Mouse (Mus musculus) MEL (cell line): ENCODE data around the gene Plet1. TPM values are rescaled to one million over a fixed set of nuclear protein-coding genes. Genes with fewer than 3 reads are reported as not detected.

Experiments
- DNase-seq: peaks from one replicate; pipeline ENCODE4 v3.0.0; 2011; ENCODE audit warnings: low read depth, low spot score
- H3K27ac ChIP-seq: 2 replicates; pipeline ENCODE4 v1.5.1; 2012; ENCODE audit warnings: low read depth, mild to moderate bottlenecking, control low read depth, low read length, moderate library complexity; ENCODE audit not compliant: control insufficient read depth
- H3K27me3 ChIP-seq, 2 experiments: fragments of 150-350 bp in 1 of 2; sonication (generic) in 1 of 2; 2 replicates each; pipeline ENCODE4 v1.6.1; 2012; ENCODE audit warnings: low read length in 2 of 2, mild to moderate bottlenecking in 2 of 2, improper control_type of control experiment in 1 of 2, moderate library complexity in 1 of 2; ENCODE audit not compliant: insufficient read depth in 2 of 2, control insufficient read depth in 1 of 2
- H3K36me3 ChIP-seq, 2 experiments: 2 replicates each; pipeline ENCODE4 v1.6.1; 2012 to 2014; ENCODE audit warnings: low read length in 2 of 2, improper control_type of control experiment in 1 of 2, inconsistent platforms in 1 of 2, mild to moderate bottlenecking in 1 of 2; ENCODE audit not compliant: insufficient read depth in 2 of 2, control insufficient read depth in 1 of 2
- H3K4me1 ChIP-seq, 2 experiments: fragments of 150-350 bp in 1 of 2; sonication (generic) in 1 of 2; 2 replicates each; pipeline ENCODE4 v1.6.1; 2012; ENCODE audit warnings: low read length in 2 of 2, improper control_type of control experiment in 1 of 2, mild to moderate bottlenecking in 1 of 2; ENCODE audit not compliant: insufficient read depth in 2 of 2, control insufficient read depth in 1 of 2
- H3K4me3 ChIP-seq, 2 experiments: fragments of 150-350 bp in 1 of 2; sonication (generic) in 1 of 2; 2 replicates each; pipeline ENCODE4 v1.5.1; 2012; ENCODE audit warnings: low read depth in 2 of 2, low read length in 2 of 2, mild to moderate bottlenecking in 2 of 2, moderate library complexity in 2 of 2, control low read depth in 1 of 2, improper control_type of control experiment in 1 of 2; ENCODE audit not compliant: control insufficient read depth in 1 of 2, insufficient read depth in 1 of 2
- H3K79me2 ChIP-seq: 2 replicates; pipeline ENCODE4 v1.6.1; 2012; ENCODE audit warnings: mild to moderate bottlenecking, low read length, moderate library complexity; ENCODE audit not compliant: control insufficient read depth, poor library complexity, insufficient read depth
- H3K9ac ChIP-seq: 2 replicates; pipeline ENCODE4 v1.6.1; 2012; ENCODE audit warnings: low read depth, mild to moderate bottlenecking, control low read depth, low read length, moderate library complexity; ENCODE audit not compliant: control insufficient read depth, poor library complexity, severe bottlenecking
- H3K9me3 ChIP-seq: fragments of 150-350 bp; sonication (generic); replicated peaks from 2 replicates; pipeline ENCODE4 v1.6.1; 2012; ENCODE audit warnings: mild to moderate bottlenecking, low read length, improper control_type of control experiment, moderate library complexity; ENCODE audit not compliant: insufficient read depth
- BHLHE40 ChIP-seq: IDR thresholded peaks from 2 replicates; pipeline ENCODE4 v1.6.1; 2012; ENCODE audit warnings: low read depth, mild to moderate bottlenecking, inconsistent platforms, low read length, improper control_type of control experiment, borderline replicate concordance
- CTCF ChIP-seq, 3 experiments: IDR thresholded peaks in 2 of 3; conservative IDR thresholded peaks in 1 of 3; 2 replicates each; pipeline ENCODE4 v1.5.1; 2011 to 2012; ENCODE audit warnings: low read length in 3 of 3, low read depth in 2 of 3, mild to moderate bottlenecking in 2 of 3, improper control_type of control experiment in 1 of 3, inconsistent platforms in 1 of 3, mixed read lengths in 1 of 3, moderate library complexity in 1 of 3; ENCODE audit not compliant: control insufficient read depth in 1 of 3, insufficient read depth in 1 of 3, poor library complexity in 1 of 3, severe bottlenecking in 1 of 3
- E2F4 ChIP-seq: IDR thresholded peaks from 2 replicates; pipeline ENCODE4 v1.6.1; 2011; ENCODE audit warnings: low read depth, low read length, improper control_type of control experiment, borderline replicate concordance
- ELF1 ChIP-seq: IDR thresholded peaks from 2 replicates; pipeline ENCODE4 v1.6.1; 2014; ENCODE audit warnings: low read depth, mild to moderate bottlenecking, inconsistent platforms, low read length, improper control_type of control experiment, moderate library complexity
- EP300 ChIP-seq, 2 experiments: IDR thresholded peaks; 2 replicates each; pipeline ENCODE4 v1.6.1; 2011; ENCODE audit warnings: improper control_type of control experiment in 2 of 2, low read length in 2 of 2, low read depth in 1 of 2, mild to moderate bottlenecking in 1 of 2
- MAFK ChIP-seq: IDR thresholded peaks from 2 replicates; pipeline ENCODE4 v1.6.1; 2011; ENCODE audit warnings: low read depth, mild to moderate bottlenecking, low read length, improper control_type of control experiment, borderline replicate concordance
- MAX ChIP-seq: IDR thresholded peaks from 2 replicates; pipeline ENCODE4 v1.6.1; 2011; ENCODE audit warnings: low read length, improper control_type of control experiment
- MEF2A ChIP-seq: IDR thresholded peaks from 2 replicates; pipeline ENCODE4 v1.6.1; 2014; ENCODE audit warnings: low read depth, mild to moderate bottlenecking, inconsistent platforms, low read length, improper control_type of control experiment; ENCODE audit not compliant: poor library complexity, insufficient replicate concordance, severe bottlenecking; ENCODE audit errors: extremely low read depth
- MXI1 ChIP-seq: IDR thresholded peaks from 2 replicates; pipeline ENCODE4 v1.6.1; 2011; ENCODE audit warnings: mild to moderate bottlenecking, low read depth, low read length, improper control_type of control experiment
- MYB ChIP-seq: IDR thresholded peaks from 2 replicates; pipeline ENCODE4 v1.6.1; 2011; ENCODE audit warnings: mild to moderate bottlenecking, low read depth, low read length, improper control_type of control experiment
- MYC ChIP-seq: IDR thresholded peaks from 2 replicates; pipeline ENCODE4 v1.6.1; 2011; ENCODE audit warnings: low read depth, mild to moderate bottlenecking, low read length, improper control_type of control experiment, moderate library complexity
- NRF1 ChIP-seq: IDR thresholded peaks from 2 replicates; pipeline ENCODE4 v1.6.1; 2014; ENCODE audit warnings: low read depth, mild to moderate bottlenecking, inconsistent platforms, low read length, improper control_type of control experiment, moderate library complexity; ENCODE audit not compliant: poor library complexity, insufficient read depth, severe bottlenecking
- POLR2A ChIP-seq, 2 experiments: IDR thresholded peaks; 2 replicates each; pipeline ENCODE4 v1.6.1; 2011 to 2012; ENCODE audit warnings: low read length in 2 of 2, mild to moderate bottlenecking in 2 of 2, control low read depth in 1 of 2, improper control_type of control experiment in 1 of 2, low read depth in 1 of 2, moderate library complexity in 1 of 2; ENCODE audit not compliant: control insufficient read depth in 1 of 2, insufficient read depth in 1 of 2, poor library complexity in 1 of 2
- POLR2AphosphoS5 ChIP-seq: IDR thresholded peaks from 2 replicates; pipeline ENCODE4 v1.6.1; 2012; ENCODE audit warnings: low read depth, borderline replicate concordance, mild to moderate bottlenecking, inconsistent platforms, low read length, moderate library complexity, mixed read lengths
- RCOR1 ChIP-seq: IDR thresholded peaks from 2 replicates; pipeline ENCODE4 v1.6.1; 2012; ENCODE audit warnings: low read depth, mild to moderate bottlenecking, inconsistent platforms, low read length, improper control_type of control experiment
- SIN3A ChIP-seq: IDR thresholded peaks from 2 replicates; pipeline ENCODE4 v1.6.1; 2012; ENCODE audit warnings: low read length, improper control_type of control experiment, inconsistent platforms
- SMC3 ChIP-seq: IDR thresholded peaks from 2 replicates; pipeline ENCODE4 v1.6.1; 2011; ENCODE audit warnings: low read depth, low read length, improper control_type of control experiment
- TAL1 ChIP-seq: IDR thresholded peaks from 2 replicates; pipeline ENCODE4 v1.6.1; 2012; ENCODE audit warnings: mild to moderate bottlenecking, inconsistent platforms, low read length, moderate library complexity, mixed read lengths
- UBTF ChIP-seq: IDR thresholded peaks from 2 replicates; pipeline ENCODE4 v1.6.1; 2012; ENCODE audit warnings: low read depth, mild to moderate bottlenecking, inconsistent platforms, low read length, improper control_type of control experiment, moderate library complexity, borderline replicate concordance; ENCODE audit not compliant: insufficient read depth
- USF1 ChIP-seq: IDR thresholded peaks from 2 replicates; pipeline ENCODE4 v1.6.1; 2014; ENCODE audit warnings: low read depth, mild to moderate bottlenecking, inconsistent platforms, low read length, improper control_type of control experiment, moderate library complexity
- ZC3H11A ChIP-seq: IDR thresholded peaks from 2 replicates; pipeline ENCODE4 v1.6.1; 2012; ENCODE audit warnings: low read depth, mild to moderate bottlenecking, inconsistent platforms, low read length, improper control_type of control experiment
- ZKSCAN1 ChIP-seq: IDR thresholded peaks from 2 replicates; pipeline ENCODE4 v1.6.1; 2012; ENCODE audit warnings: low read depth, mild to moderate bottlenecking, inconsistent platforms, low read length, improper control_type of control experiment, moderate library complexity
- ZNF384 ChIP-seq: IDR thresholded peaks from 2 replicates; pipeline ENCODE4 v1.6.1; 2012; ENCODE audit warnings: low read depth, mild to moderate bottlenecking, inconsistent platforms, low read length, improper control_type of control experiment
- polyA plus RNA-seq, 2 experiments: library from polyadenylated mRNA; stranded (reverse) in 1 of 2; unstranded in 1 of 2; fragments of >175 nt in 1 of 2; fragments of >200 nt in 1 of 2; gene quantifications; 2 replicates each; pipeline versions ENCODE4 v1.2.1 to v1.2.4; 2012; ENCODE audit warnings: low replicate concordance in 2 of 2, low read depth in 1 of 2; ENCODE audit not compliant: insufficient read length in 2 of 2, insufficient read depth in 1 of 2, missing spikeins in 1 of 2
- total RNA-seq: library from RNA; depleted of rRNA; stranded (reverse); fragments of 300-350 nt; gene quantifications from 2 replicates; pipeline ENCODE4 v1.2.3, GENCODE M21; 2012

Plet1 gene
- total and polyA plus RNA-seq, 3 experiments = 0.12 to 0.81 TPM; not detected in 1

- peak; percentile 39 for DNase-seq
- H3K9me3 ChIP-seq = no peaks in the 10 kb centered on the region
- no peaks in the 10 kb centered on the region for H3K36me3 ChIP-seq
- H3K27ac ChIP-seq = no peak overlapping the region
- no peaks in the 10 kb centered on the region for H3K79me2 ChIP-seq
- no peak overlapping the region for H3K4me3 ChIP-seq
- peaks cover 0 to 5% of the 10 kb centered on the region in 2 experiments; a peak in 1 of 4 replicates for H3K4me1 ChIP-seq
- no peaks in the 10 kb centered on the region; a peak in 2 of 4 replicates for H3K27me3 ChIP-seq
- 0 out of 2 replicates have a peak, but pooled peaks have one; percentile 21 for TF ChIP-seq USF1
- TF ChIP-seq MAX = peak; percentile 79
- no peak for TF ChIP-seq TAL1
- no peak for TF ChIP-seq RCOR1
- no peak overlapping the region for H3K9ac ChIP-seq
Measured at GRCm38 (mm10) chr9:50482743-50483142, 11.6 kb upstream of the Plet1 start.

GRCm38 (mm10) chr9:50485521-50485920 lies 8.8 kb upstream of the Plet1 start:
- no peak overlapping the region for H3K4me3 ChIP-seq
- no peak overlapping the region for H3K9ac ChIP-seq
- no peak for DNase-seq
- H3K9me3 ChIP-seq = no peaks in the 10 kb centered on the region
- H3K36me3 ChIP-seq = no peaks in the 10 kb centered on the region
- no peak for TF ChIP-seq SIN3A
- no peak for TF ChIP-seq POLR2A (IDR thresholded peaks at IDR 0.05; ENCODE audit: control insufficient read depth in 1 of 2, insufficient read depth in 1 of 2, low read depth in 1 of 2, low read length in 2 of 2, poor library complexity in 1 of 2)
- peaks cover 0 to 5% of the 10 kb centered on the region in 2 experiments; a peak in 1 of 4 replicates for H3K4me1 ChIP-seq
- no peak overlapping the region for H3K27ac ChIP-seq
- H3K79me2 ChIP-seq = no peaks in the 10 kb centered on the region
- H3K27me3 ChIP-seq = peaks cover 0 to 1% of the 10 kb centered on the region in 2 experiments; a peak in 2 of 4 replicates

- no peaks in the 10 kb centered on the region for H3K9me3 ChIP-seq
- H3K36me3 ChIP-seq = peaks cover 0 to 5% of the 10 kb centered on the region in 2 experiments; a peak in 2 of 4 replicates
- no peak overlapping the region for H3K4me3 ChIP-seq
- TF ChIP-seq MXI1 = no peak
- no peak for TF ChIP-seq POLR2A (IDR thresholded peaks at IDR 0.05; ENCODE audit: control insufficient read depth in 1 of 2, insufficient read depth in 1 of 2, low read depth in 1 of 2, low read length in 2 of 2, poor library complexity in 1 of 2)
- no peak for TF ChIP-seq MYC
- no peak for TF ChIP-seq BHLHE40
- no peak for TF ChIP-seq POLR2AphosphoS5
- no peak for TF ChIP-seq MAFK
- no peak for TF ChIP-seq UBTF
- no peak for TF ChIP-seq E2F4
- TF ChIP-seq NRF1 = no peak
- no peak for TF ChIP-seq ZKSCAN1
- no peak for TF ChIP-seq ELF1
- no peak for TF ChIP-seq MYB
- no peak for TF ChIP-seq USF1
- no peak for TF ChIP-seq ZNF384
- no peak for TF ChIP-seq SMC3
- TF ChIP-seq CTCF (IDR thresholded peaks at IDR 0.05 in 2 of 3, conservative IDR thresholded peaks at IDR 0.05 in 1 of 3; ENCODE audit: control insufficient read depth in 1 of 3, insufficient read depth in 1 of 3, low read depth in 2 of 3, low read length in 3 of 3, poor library complexity in 1 of 3, severe bottlenecking in 1 of 3) = no peak
- TF ChIP-seq TAL1 = no peak
- no peak for TF ChIP-seq MEF2A
- no peak for TF ChIP-seq EP300 (IDR thresholded peaks at IDR 0.05; ENCODE audit: low read depth in 1 of 2, low read length in 2 of 2)
- TF ChIP-seq ZC3H11A = no peak
- H3K79me2 ChIP-seq = no peaks in the 10 kb centered on the region
- H3K4me1 ChIP-seq = peaks cover 0 to 10% of the 10 kb centered on the region in 2 experiments; a peak in 1 of 4 replicates
- no peak overlapping the region for H3K27ac ChIP-seq
- no peak overlapping the region for H3K9ac ChIP-seq
- peak; percentile 35 for DNase-seq
- peaks cover 0 to 1% of the 10 kb centered on the region in 2 experiments; a peak in 2 of 4 replicates for H3K27me3 ChIP-seq
Measured at GRCm38 (mm10) chr9:50490836-50491235, 3.5 kb upstream of the Plet1 start.
